Mouse (Mus musculus) liver, embryonic 11.5 days (tissue): ENCODE data around the gene Svip. TPM values are rescaled to one million over a fixed set of nuclear protein-coding genes. Genes with fewer than 3 reads are reported as not detected.

ENCODE experiments used
- ATAC-seq: fragments of 200-750 bp; cut with Nextera tagmentation; replicated peaks from 2 replicates; pipeline ENCODE4 v1.8.0; 2017; ENCODE audit warnings: moderate number of reproducible peaks, mild to moderate bottlenecking, moderate TSS enrichment, moderate library complexity; ENCODE audit not compliant: low FRiP score
- DNase-seq: peaks from one replicate; pipeline ENCODE4 v3.0.0-alpha.2; 2017; ENCODE audit warnings: low spot score
- H3K27ac ChIP-seq: fragments of 300-500 bp; sonication (generic); 2 replicates; pipeline ENCODE4 v1.5.1; 2014; ENCODE audit warnings: mild to moderate bottlenecking, low read depth, low read length, control low read depth
- H3K27me3 ChIP-seq: fragments of 300-500 bp; sonication (generic); replicated peaks from 2 replicates; pipeline ENCODE4 v1.6.1; 2014; ENCODE audit warnings: low read length, mixed read lengths; ENCODE audit not compliant: control insufficient read depth, insufficient read depth
- H3K36me3 ChIP-seq: fragments of 300-500 bp; sonication (generic); 2 replicates; pipeline ENCODE4 v1.6.1; 2014; ENCODE audit warnings: mild to moderate bottlenecking, low read length, moderate library complexity, mixed read lengths; ENCODE audit not compliant: control insufficient read depth, insufficient read depth
- H3K4me1 ChIP-seq: fragments of 300-500 bp; sonication (generic); replicated peaks from 2 replicates; pipeline ENCODE4 v1.6.1; 2014; ENCODE audit warnings: low read length, mixed read lengths; ENCODE audit not compliant: control insufficient read depth, insufficient read depth
- H3K4me2 ChIP-seq: fragments of 300-500 bp; sonication (generic); 2 replicates; pipeline ENCODE4 v1.6.1; 2014; ENCODE audit warnings: mild to moderate bottlenecking, control low read depth, moderate library complexity
- H3K4me3 ChIP-seq: fragments of 300-500 bp; sonication (generic); 2 replicates; pipeline ENCODE4 v1.5.1; 2014; ENCODE audit warnings: low read depth, low read length, control low read depth
- H3K9ac ChIP-seq: fragments of 300-500 bp; sonication (generic); 2 replicates; pipeline ENCODE4 v1.6.1; 2014; ENCODE audit warnings: low read depth, low read length, control low read depth
- H3K9me3 ChIP-seq: fragments of 300-500 bp; sonication (generic); 2 replicates; pipeline ENCODE4 v1.6.1; 2016; ENCODE audit warnings: low read length, inconsistent platforms, mixed read lengths; ENCODE audit not compliant: control insufficient read depth
- WGBS: fragments of 180-500 bp; shearing (Covaris S2); extraction: QIAGEN DNeasy Blood & Tissue Kit; methylation state at CpG from one replicate; pipeline ENCODE4 v1.1.7; 2014; 5-methylcytosine and 5-hydroxymethylcytosine counted together
- polyA plus RNA-seq: library from polyadenylated mRNA; unstranded; fragments of >200 nt; fragmentation: Nextera tagmentation; extraction: Ambion mirVana; gene quantifications from 2 replicates; pipeline ENCODE4 v1.2.1, GENCODE M21; 2014

Gene Svip
- polyA plus RNA-seq = 24.3 and 26.5 TPM in 2 replicates

GRCm38 (mm10) chr7:52005511-52006295 is at the start of gene Svip:
TSS of gene Svip (minus strand) at chr7:52006018.
- H3K4me1 ChIP-seq = peaks cover 8% of the 10 kb centered on the region; the same call in 1 of the 2 replicates
- no peaks in the 10 kb centered on the region for H3K27me3 ChIP-seq
- DNase-seq = peak; percentile 90
- H3K9ac ChIP-seq = peak within 1 kb of the TSS; percentile 79
- peak; percentile 92 for ATAC-seq
- H3K4me2 ChIP-seq = peak within 1 kb of the TSS; percentile 66
- peak within 1 kb of the TSS; percentile 71 for H3K4me3 ChIP-seq
- peak within 1 kb of the TSS; percentile 79 for H3K27ac ChIP-seq
- no peaks in the 10 kb centered on the region for H3K9me3 ChIP-seq
- 1% methylated on average over 36 of the region's 47 CpGs for WGBS
- no peaks in the 10 kb centered on the region for H3K36me3 ChIP-seq

GRCm38 (mm10) chr7:52037600-52038582 is 32.1 kb upstream of the Svip start:
- WGBS = 49% methylated on average over 8 of the region's 8 CpGs
- H3K9me3 ChIP-seq = no peaks in the 10 kb centered on the region
- no peak overlapping the region for H3K4me2 ChIP-seq
- no peak overlapping the region for H3K27ac ChIP-seq
- ATAC-seq (no peak), DNase-seq (no peak)
- no peaks in the 10 kb centered on the region for H3K36me3 ChIP-seq
- H3K4me1 ChIP-seq = no peaks in the 10 kb centered on the region
- no peaks in the 10 kb centered on the region for H3K27me3 ChIP-seq
- no peak overlapping the region for H3K4me3 ChIP-seq
- H3K9ac ChIP-seq = no peak overlapping the region

- no peaks in the 10 kb centered on the region for H3K27me3 ChIP-seq
- H3K4me1 ChIP-seq = no peaks in the 10 kb centered on the region
- no peak overlapping the region for H3K27ac ChIP-seq
- 86% methylated on average over 5 of the region's 5 CpGs for WGBS
- H3K4me2 ChIP-seq = no peak overlapping the region
- no peak overlapping the region for H3K9ac ChIP-seq
- DNase-seq (no peak), ATAC-seq (no peak)
- no peak overlapping the region for H3K4me3 ChIP-seq
- no peaks in the 10 kb centered on the region for H3K36me3 ChIP-seq
- H3K9me3 ChIP-seq = no peaks in the 10 kb centered on the region
Measured at GRCm38 (mm10) chr7:52024050-52024626, 18.3 kb upstream of the Svip start.

- DNase-seq (no peak), ATAC-seq (no peak)
- Histone ChIP-seq H3K9me3 (no peaks in the 10 kb centered on the region), H3K27me3 (no peaks in the 10 kb centered on the region), H3K4me1 (no peaks in the 10 kb centered on the region), H3K9ac (no peak overlapping the region), H3K36me3 (no peaks in the 10 kb centered on the region), H3K4me3 (no peak overlapping the region), H3K27ac (no peak overlapping the region), H3K4me2 (no peak overlapping the region)
- WGBS = 59% methylated on average over 4 of the region's 4 CpGs
Measured at GRCm38 (mm10) chr7:52022039-52022438, 16.2 kb upstream of the Svip start.

DNA sequence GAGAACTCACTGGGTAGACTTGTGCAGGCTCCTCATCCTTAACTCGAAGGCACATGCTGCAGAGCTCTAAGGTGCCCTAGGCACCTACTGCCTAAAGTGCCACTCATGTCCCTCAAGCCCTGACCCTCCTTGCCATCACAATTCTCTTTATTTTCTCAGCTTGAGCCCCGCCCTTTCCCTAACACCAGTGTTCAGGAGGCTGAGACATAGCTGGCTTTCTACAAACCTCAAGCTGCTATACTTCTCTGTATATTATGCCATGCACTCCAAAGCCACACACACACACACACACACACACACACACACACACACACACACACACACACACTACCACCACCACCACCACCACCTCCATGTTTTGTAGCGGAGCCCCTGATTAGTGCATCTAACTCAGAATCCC is 9.8 kb upstream of the Svip start, which contains the start of gene 1700015G11Rik:
Gene 1700015G11Rik (minus strand): TSS at position 101 of the 400 bp plus-strand sequence.
- Histone ChIP-seq H3K4me2 (no peak within 1 kb of the TSS), H3K4me3 (no peak within 1 kb of the TSS), H3K4me1 (no peaks in the 10 kb centered on the region), H3K27ac (no peak within 1 kb of the TSS), H3K9ac (no peak within 1 kb of the TSS), H3K36me3 (no peaks in the 10 kb centered on the region), H3K9me3 (no peaks in the 10 kb centered on the region), H3K27me3 (no peaks in the 10 kb centered on the region)
- 68% methylated on average over 3 of the region's 3 CpGs for WGBS
- no peak for ATAC-seq
- DNase-seq = no peak

GRCm38 (mm10) chr7:52015180-52015579 is 9.4 kb upstream of the Svip start:
- WGBS = 67% methylated on average over 1 of the region's 1 CpGs
- DNase-seq (no peak), ATAC-seq (no peak)
- Histone ChIP-seq H3K27ac (no peak overlapping the region), H3K4me1 (no peaks in the 10 kb centered on the region), H3K4me3 (no peak overlapping the region), H3K4me2 (no peak overlapping the region), H3K9me3 (no peaks in the 10 kb centered on the region), H3K9ac (no peak overlapping the region), H3K36me3 (no peaks in the 10 kb centered on the region), H3K27me3 (no peaks in the 10 kb centered on the region)

DNA sequence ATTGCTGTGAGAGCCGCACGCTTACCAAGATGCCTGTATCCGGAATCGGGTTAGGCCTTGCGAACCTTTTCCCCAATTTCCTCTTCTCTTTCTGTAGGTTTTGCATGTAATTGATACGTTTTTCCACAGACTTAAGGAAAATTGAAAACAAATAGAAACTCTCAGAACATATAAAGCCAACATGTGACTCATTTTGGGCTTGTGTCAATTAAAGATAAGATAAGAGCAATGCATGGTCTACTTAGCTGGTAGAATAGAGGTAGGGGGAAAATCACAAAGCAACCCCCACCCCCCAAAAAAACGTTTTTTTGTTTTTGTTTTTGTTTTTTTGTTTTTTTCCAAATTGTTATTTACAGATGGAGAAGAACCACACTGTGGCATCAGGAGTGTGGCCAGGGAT is 7.6 kb upstream of the Svip start:
- WGBS = 77% methylated on average over 7 of the region's 7 CpGs
- H3K9me3 ChIP-seq = no peaks in the 10 kb centered on the region

DNA sequence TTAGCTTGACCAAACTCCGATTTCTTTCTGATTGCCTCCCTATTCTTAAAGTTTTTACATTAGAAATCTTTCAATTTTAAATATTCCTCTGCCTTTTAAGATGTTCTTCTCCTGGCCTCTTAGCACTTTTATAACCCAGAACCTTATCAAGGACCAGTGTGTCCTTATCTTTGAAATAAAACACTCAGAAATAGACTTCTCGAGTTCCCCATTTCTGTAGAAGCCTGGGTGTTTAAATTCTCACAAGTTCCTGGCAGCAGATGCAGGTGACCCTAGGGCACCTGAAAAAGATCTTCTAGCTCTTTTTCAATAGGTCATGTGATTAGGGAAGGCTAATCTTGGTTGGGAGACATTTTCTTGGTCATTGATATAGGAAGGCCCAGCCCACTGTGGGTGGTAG is 1.3 kb upstream of the Svip start:
- Histone ChIP-seq H3K9me3 (no peaks in the 10 kb centered on the region), H3K27me3 (no peaks in the 10 kb centered on the region), H3K4me1 (peaks cover 8% of the 10 kb centered on the region; the same call in 1 of the 2 replicates), H3K9ac (no peak overlapping the region), H3K4me2 (no peak overlapping the region), H3K36me3 (no peaks in the 10 kb centered on the region), H3K4me3 (no peak overlapping the region), H3K27ac (no peak overlapping the region)
- DNase-seq (no peak), ATAC-seq (no peak)
- WGBS = 66% methylated on average over 2 of the region's 2 CpGs

More for the DNA sequence above, 7.6 kb upstream of the Svip start:
- Histone ChIP-seq H3K9ac (no peak overlapping the region), H3K27me3 (no peaks in the 10 kb centered on the region), H3K36me3 (no peaks in the 10 kb centered on the region), H3K4me3 (no peak overlapping the region), H3K4me2 (no peak overlapping the region), H3K27ac (no peak overlapping the region), H3K4me1 (no peaks in the 10 kb centered on the region)
- ATAC-seq (no peak), DNase-seq (no peak)
